Mouse (Mus musculus) brain, embryonic 14.5 days (tissue): ENCODE data around the gene H2al2a. TPM values are rescaled to one million over a fixed set of nuclear protein-coding genes. Genes with fewer than 3 reads are reported as not detected.
"Not testable (repeated sequence)": the region's sequence is repeated elsewhere in the genome, so short reads cannot be mapped to it uniquely, and the experiment has no call there.

Experiments
- DNase-seq: peaks from one replicate; pipeline ENCODE4 v3.0.0-alpha.2; 2011; ENCODE audit warnings: low read depth
- CTCF ChIP-seq: fragments of 200-500 bp; IDR thresholded peaks from 2 replicates; pipeline ENCODE4 v1.5.1; 2012; ENCODE audit warnings: inconsistent platforms, mild to moderate bottlenecking, moderate library complexity, borderline replicate concordance; ENCODE audit not compliant: insufficient read depth, insufficient read length; ENCODE audit errors: extremely low read depth
- POLR2A ChIP-seq: fragments of 200-500 bp; IDR thresholded peaks from 2 replicates; pipeline ENCODE4 v1.6.1; 2012; ENCODE audit warnings: mild to moderate bottlenecking, inconsistent platforms, borderline replicate concordance; ENCODE audit not compliant: poor library complexity, insufficient read depth, insufficient read length, severe bottlenecking; ENCODE audit errors: extremely low read depth
- polyA plus RNA-seq: library from polyadenylated mRNA; depleted of rRNA; stranded (reverse); fragments of >200 nt; gene quantifications from 2 replicates; pipeline ENCODE4 v1.2.3, GENCODE M21; 2012; rRNA removed

H2al2a gene
- polyA plus RNA-seq, 1 experiment = not detected

GRCm38 (mm10) chr2:17978706-17979105 is 18.1 kb downstream of the H2al2a start:
- DNase-seq = no peak
- no peak for TF ChIP-seq CTCF
- TF ChIP-seq POLR2A = no peak

DNA sequence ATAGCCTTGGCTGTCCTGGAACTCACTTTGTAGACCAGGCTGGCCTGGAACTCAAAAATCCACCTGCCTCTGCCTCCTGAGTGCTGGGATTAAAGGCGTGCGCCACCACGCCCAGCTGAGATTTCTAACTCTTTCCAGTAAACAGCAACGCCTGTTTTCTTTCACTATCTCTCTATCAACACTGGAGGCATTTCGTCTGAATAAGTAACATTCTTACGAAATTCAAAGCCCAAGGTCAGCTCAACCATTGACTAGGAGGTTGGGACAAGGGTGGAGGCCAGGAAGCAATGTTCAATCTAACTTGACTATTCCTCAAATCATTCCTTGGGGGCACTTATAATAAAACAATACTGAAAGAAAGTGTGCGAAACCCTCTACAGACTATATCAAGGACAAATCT is 18.5 kb downstream of the H2al2a start:
- not testable (repeated sequence) for DNase-seq

DNA sequence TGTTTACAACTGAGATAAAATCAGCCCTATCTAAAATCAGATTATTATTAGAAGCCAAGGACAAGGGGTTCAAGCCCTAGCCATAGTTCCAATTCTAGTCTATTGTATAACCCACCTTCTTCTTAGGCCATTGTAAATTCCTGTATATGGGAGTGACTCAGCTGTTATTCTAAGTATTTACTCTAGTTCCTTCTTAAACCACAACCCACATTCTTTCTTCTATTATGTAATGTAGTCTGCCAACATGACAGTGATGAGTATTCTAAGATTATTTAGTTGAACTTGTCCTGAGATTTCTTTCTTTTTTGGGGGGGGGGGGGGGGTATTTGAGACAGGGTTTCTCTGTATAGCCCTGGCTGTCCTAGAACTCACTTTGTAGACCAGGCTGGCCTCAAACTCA is 19.1 kb downstream of the H2al2a start:
- DNase-seq = not testable (repeated sequence)

GRCm38 (mm10) chr2:17975601-17976327 is 21.0 kb downstream of the H2al2a start:
- DNase-seq = peak; percentile 14

GRCm38 (mm10) chr2:17973868-17974440 is 22.8 kb downstream of the H2al2a start:
- TF ChIP-seq POLR2A (no peak), CTCF (no peak)

More at GRCm38 (mm10) chr2:17975601-17976327, 21.0 kb downstream of the H2al2a start:
- TF ChIP-seq POLR2A (no peak), CTCF (no peak)

GRCm38 (mm10) chr2:17973246-17973645 is 23.5 kb downstream of the H2al2a start:
- TF ChIP-seq CTCF = no peak
- no peak for TF ChIP-seq POLR2A
- DNase-seq = no peak

More at GRCm38 (mm10) chr2:17973868-17974440, 22.8 kb downstream of the H2al2a start:
- no peak for DNase-seq

GRCm38 (mm10) chr2:17972843-17973242 is 23.9 kb downstream of the H2al2a start:
- no peak for DNase-seq
- no peak for TF ChIP-seq CTCF
- no peak for TF ChIP-seq POLR2A

- no peak for DNase-seq
Observed at GRCm38 (mm10) chr2:17971407-17971806, 25.4 kb downstream of the H2al2a start.

GRCm38 (mm10) chr2:17970662-17971061 is 26.1 kb downstream of the H2al2a start:
- DNase-seq = no peak
- TF ChIP-seq POLR2A (no peak), CTCF (no peak)

More at GRCm38 (mm10) chr2:17971407-17971806, 25.4 kb downstream of the H2al2a start:
- TF ChIP-seq POLR2A = no peak
- TF ChIP-seq CTCF = no peak

DNA sequence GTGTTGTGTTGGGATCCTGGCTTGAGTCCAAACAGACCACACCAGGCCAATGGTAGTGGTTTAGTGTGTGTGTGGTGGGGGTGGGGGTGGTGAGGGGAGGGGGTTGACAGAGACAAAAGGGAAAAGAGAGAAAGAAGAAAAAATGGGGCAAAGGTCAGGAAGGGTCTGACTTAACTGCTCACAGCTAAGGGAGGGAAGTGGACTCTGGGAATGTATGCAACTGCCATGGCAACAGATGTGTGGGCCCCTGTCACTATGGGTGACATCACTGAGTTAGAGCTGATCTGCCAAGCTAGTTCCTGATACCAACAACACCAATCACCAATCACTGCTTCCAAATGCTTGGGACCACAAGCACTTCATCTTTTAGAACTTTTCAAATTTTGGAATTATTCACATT is 26.6 kb downstream of the H2al2a start:
- peak; percentile 51 for DNase-seq
- TF ChIP-seq CTCF (no peak), POLR2A (no peak)

DNA sequence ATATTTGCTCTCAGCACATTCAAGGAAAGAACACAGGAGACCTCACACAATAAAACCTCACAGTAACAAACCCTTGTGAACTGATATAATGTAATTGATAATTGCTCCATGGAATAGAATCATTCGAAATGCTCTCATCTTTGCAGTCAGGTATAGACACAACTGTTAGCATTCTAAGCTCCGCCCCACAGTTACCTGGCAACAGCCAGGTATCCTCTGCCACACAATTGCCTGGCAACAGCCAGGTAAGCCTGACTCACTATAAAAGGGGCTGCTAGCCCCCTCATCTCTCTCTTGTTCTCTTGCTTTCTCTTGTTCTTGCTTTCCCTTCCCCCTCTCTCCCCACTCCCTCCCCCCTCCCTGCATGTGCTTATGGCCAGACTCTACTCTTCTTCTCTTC is 28.2 kb downstream of the H2al2a start:
- TF ChIP-seq POLR2A = no peak
- DNase-seq = no peak

DNA sequence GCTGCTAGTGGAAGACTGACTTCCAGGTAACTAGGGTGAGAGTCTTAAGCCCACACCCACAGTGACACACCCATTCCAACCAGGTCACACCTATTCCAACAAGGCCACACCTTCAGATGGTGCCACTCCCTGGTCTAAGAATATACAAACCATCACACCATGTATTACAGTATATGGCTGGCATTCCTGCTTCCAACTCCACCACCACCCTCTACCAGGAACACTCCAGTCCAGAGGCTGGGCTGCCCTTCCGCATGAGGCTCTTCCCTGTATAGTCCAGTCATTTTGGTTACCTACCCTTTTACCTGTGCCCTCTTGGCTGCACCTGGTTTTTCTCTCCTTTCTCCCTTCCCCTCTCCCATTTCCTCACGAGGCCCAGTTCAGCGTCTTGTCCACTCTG is 28.7 kb downstream of the H2al2a start:
- not testable (repeated sequence) for DNase-seq

DNA sequence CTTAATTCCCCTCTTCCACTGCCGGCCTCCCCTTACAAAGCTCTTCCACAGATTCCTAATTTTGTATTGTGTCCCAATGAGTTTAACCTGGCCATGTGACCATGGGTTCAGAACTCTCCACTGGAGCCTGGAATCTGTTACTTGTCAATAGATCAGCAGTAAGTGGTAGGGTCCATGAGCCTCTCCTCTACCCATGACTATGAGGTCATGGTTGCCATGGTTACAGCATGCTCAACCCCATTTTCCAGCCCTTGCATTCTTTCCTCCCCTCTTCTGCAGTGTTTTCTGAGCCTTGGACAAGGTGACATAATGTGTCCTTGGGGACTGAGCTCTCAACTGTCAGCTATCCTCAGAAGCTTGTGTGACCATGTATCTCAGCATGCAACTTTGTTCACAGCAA is 37.3 kb downstream of the H2al2a start:
- TF ChIP-seq POLR2A (no peak), CTCF (no peak)

DNA sequence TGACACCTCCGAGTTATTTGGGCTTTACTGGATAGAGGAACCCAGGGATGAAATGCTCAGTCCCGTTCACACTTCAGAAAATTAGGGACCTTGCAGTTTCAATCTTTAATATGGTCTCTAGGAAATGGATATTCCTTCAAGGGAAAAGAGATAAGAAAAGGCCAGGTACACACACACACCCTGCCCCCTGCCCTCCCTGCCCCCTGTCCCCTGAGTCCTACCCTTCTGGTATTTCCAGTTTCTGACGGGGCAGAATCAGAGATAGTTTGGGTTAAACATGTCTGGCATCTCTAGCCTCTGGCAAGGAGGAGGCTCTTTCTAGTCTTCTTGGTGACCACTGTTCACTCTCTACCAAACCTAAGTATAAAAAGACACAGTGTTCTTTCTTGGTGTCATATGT is 49.9 kb downstream of the H2al2a start:
- DNase-seq = no peak
- TF ChIP-seq POLR2A (no peak), CTCF (no peak)

More for the DNA sequence above, 37.3 kb downstream of the H2al2a start:
- DNase-seq = no peak

Other genes with a start within 250 kb of the H2al2a start
- 5.5 and 6.1 TPM in 2 replicates for gene A930004D18Rik, start 40.8 kb upstream of the H2al2a start, polyA plus RNA-seq
- gene Skida1, start 52.1 kb upstream of the H2al2a start, polyA plus RNA-seq = 25.4 and 33.5 TPM in 2 replicates
- gene Mllt10, start 58.3 kb upstream of the H2al2a start, polyA plus RNA-seq = 41.1 and 49.4 TPM in 2 replicates